Mouse (Mus musculus) ovary, postnatal 10 days (tissue): ENCODE measurements around the gene Ntf5.
"Not testable (repeated sequence)": the region's sequence is repeated elsewhere in the genome, so short reads cannot be mapped to it uniquely, and the experiment has no call there.

Experiments used
- DNase-seq: peaks from one replicate; pipeline ENCODE4 v3.0.0; 2022; ENCODE audit warnings: low spot score

The Ntf5 gene

DNA sequence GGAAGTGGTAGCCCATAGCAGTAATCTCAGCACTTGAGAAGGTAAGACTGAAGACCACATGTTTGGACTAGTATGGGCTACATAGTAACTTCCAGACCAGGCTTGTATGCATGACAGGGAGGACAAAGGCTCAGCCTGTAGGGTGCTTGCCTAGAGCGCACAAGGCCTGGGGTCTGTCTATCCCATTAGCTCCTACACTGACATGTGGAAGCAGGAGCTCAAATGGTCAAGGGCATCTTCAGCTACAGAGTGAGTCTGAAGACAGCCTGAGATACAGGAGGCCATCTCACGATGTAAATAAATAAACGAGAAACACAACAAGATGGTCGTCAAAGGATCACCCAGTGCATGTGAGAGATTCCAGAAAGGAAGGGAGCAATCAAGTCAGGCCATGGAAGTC lies 48.8 kb downstream of the Ntf5 start:
- DNase-seq, result no peak

DNA sequence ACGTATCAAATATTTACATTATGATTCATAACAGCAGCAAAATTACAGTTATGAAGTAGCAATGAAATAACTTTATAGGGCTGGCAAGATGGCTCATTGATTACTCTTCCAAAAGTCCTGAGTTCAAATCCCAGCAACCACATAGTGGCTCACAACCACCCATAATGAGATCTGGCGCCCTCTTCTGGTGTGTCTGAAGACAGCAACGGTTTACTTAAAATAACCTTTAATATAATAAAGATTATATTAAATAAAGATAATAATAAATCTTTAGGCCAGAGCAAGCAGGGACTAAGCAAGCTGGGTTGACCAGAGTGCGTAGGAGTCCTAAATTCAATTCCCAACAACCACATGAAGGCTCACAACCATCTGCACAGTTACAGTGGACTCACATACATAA lies 49.4 kb downstream of the Ntf5 start:
- DNase-seq, result not testable (repeated sequence)

DNA sequence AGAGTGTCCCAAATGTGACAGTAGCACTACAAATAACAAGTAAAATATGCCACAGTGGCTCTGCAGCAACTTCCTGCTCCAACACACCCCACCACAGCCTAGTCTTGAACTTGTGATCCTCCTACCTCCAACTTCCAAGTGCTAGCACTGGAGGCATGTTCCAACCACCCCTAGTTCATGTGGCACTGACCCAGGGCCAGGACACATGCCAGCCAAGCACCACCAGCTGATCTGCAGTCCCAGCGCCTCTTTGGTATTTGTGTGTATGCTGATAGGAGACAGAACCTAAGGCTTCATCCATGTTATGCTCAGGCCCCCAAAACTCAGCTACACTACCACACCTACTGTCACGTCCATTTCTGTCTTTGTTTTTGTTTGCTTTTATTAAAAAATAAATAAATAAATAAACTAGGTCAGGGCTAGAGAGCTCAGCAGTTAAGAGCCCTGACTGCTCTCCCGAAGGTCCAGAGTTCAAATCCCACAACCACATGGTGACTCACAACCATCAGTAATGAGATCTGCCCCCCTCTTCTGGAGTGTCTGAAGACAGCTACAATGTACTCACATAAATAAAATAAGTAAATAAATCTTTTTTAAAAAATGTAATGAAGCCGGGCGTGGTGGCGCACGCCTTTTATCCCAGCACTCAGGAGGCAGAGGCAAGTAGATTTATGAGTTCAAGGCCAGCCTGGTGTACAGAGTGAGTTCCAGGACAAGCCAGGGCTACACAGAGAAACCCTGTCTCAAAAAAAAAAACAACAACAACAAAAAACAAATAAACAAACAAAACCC lies 50.7 kb downstream of the Ntf5 start:
- DNase-seq, result no peak

DNA sequence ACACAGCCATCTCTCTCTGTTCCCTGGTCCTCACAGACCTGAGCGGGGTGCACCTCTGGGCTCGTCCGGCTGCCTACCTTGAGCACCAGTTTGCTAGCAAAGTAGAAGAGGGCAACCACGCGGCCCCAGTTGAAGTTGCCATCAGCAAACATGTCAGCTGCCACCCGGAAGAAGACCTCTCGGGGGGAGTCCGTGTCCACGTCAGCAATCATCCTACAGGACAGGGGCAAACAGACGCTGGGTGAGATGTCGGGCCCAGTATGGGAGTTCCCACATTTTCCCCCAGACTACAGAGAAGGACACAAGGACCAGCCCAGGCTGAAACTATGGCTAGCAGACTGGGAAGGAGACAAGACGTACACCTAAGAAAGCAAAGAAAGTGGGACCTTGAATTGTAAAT lies 51.6 kb downstream of the Ntf5 start:
- no peak for DNase-seq

DNA sequence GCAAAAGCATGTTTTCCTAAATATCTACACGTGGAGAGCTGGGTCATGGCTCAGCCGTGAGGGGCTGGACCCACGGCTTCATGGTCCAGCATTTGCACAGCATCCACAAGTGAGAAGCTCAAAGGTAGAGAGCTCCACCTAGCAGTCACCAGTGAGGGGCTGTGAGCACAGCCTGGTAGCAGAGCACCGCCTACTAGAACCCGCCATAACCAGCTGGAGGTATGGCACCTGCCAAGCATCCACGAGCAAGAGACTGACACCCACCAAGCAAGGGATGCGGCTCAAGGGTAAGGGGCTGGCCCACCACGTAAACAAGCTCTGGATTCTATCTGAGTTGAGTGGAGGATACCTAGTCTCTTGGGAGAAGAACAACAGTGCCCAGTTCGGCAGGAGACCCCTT lies 52.1 kb downstream of the Ntf5 start:
- no peak for DNase-seq

DNA sequence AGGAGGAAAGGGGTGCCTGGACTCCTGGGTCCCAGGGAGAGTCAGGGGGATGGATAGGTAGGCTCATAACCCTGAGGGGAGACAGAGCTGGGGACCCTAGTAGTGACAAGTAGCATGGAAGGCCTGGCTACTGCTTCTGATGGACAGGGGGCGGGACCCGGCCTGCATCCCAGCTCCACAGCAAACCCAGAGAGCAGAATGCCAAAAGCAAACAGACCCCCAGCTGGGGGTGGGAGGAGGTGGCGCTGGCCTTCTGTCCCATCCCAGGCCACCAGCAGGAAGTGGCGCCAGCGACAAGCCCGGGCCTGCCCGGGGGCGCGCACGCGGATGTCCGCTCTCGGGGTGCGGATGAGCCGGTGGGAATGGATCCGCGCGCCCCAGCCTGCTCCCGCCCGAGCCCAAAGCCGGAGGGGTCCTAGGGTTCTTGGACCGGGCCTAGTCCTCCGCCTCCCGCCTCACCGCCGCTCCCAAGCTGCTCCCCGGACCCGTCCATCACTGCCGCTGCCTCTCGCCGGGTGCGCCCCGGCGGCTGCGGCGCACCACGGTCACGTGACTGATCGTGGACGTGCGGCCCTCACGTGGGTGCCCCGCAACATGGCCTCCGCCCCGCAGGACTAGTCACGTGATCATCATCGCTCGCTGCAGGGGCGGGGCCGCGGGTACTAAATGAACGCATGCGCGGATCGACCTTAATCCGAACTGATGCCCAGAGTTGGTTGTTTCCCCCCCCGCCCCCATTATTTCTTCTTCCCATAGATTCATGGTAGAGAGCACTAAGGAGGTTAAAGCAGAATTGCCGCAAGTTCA lies 53.0 kb downstream of the Ntf5 start, which contains the start of gene Bax:
TSS of gene Bax (minus strand) at position 616 of the 807 bp plus-strand sequence.
- DNase-seq, result peak; percentile 80
